Mouse (Mus musculus) hindbrain, embryonic 11.5 days (tissue): ENCODE measurements around the gene Phc2. TPM values are rescaled to one million over a fixed set of nuclear protein-coding genes. Genes with fewer than 3 reads are reported as not detected.

ENCODE experiments used
- ATAC-seq: fragments of 200-750 bp; cut with Nextera tagmentation; 2 replicates; pipeline ENCODE4 v1.8.0; 2017; ENCODE audit warnings: mild to moderate bottlenecking, moderate TSS enrichment, moderate library complexity; ENCODE audit not compliant: low FRiP score
- DNase-seq: peaks from one replicate; pipeline ENCODE4 v3.0.0-alpha.2; 2015; ENCODE audit warnings: low spot score
- H3K27ac ChIP-seq: fragments of 300-500 bp; sonication (generic); 2 replicates; pipeline ENCODE4 v1.5.1; 2014; ENCODE audit warnings: mild to moderate bottlenecking, low read depth, low read length
- H3K27me3 ChIP-seq: fragments of 300-500 bp; sonication (generic); 2 replicates; pipeline ENCODE4 v1.6.1; 2014; ENCODE audit warnings: mild to moderate bottlenecking, low read length, moderate library complexity, mixed read lengths; ENCODE audit not compliant: control insufficient read depth, insufficient read depth
- H3K36me3 ChIP-seq: fragments of 300-500 bp; sonication (generic); 2 replicates; pipeline ENCODE4 v1.6.1; 2014; ENCODE audit warnings: mild to moderate bottlenecking, low read length, moderate library complexity, mixed read lengths; ENCODE audit not compliant: control insufficient read depth, insufficient read depth
- H3K4me1 ChIP-seq: fragments of 300-500 bp; sonication (generic); replicated peaks from 2 replicates; pipeline ENCODE4 v1.6.1; 2014; ENCODE audit warnings: low read length, mixed read lengths; ENCODE audit not compliant: control insufficient read depth, insufficient read depth
- H3K4me2 ChIP-seq: fragments of 300-500 bp; sonication (generic); replicated peaks from 2 replicates; pipeline ENCODE4 v1.6.1; 2014; ENCODE audit warnings: mild to moderate bottlenecking, low read depth, low read length
- H3K4me3 ChIP-seq: fragments of 300-500 bp; sonication (generic); 2 replicates; pipeline ENCODE4 v1.5.1; 2014; ENCODE audit warnings: low read depth, low read length
- H3K9ac ChIP-seq: fragments of 300-500 bp; sonication (generic); 2 replicates; pipeline ENCODE4 v1.6.1; 2014; ENCODE audit warnings: low read depth, low read length
- H3K9me3 ChIP-seq: fragments of 300-500 bp; sonication (generic); 2 replicates; pipeline ENCODE4 v1.6.1; 2016; ENCODE audit warnings: low read length; ENCODE audit not compliant: control insufficient read depth
- WGBS: fragments of 180-500 bp; shearing (Covaris S2); extraction: QIAGEN DNeasy Blood & Tissue Kit; methylation state at CpG from one replicate; pipeline ENCODE4 v1.1.7; 2014; 5-methylcytosine and 5-hydroxymethylcytosine counted together
- polyA plus RNA-seq: library from polyadenylated mRNA; unstranded; fragments of >200 nt; fragmentation: Nextera tagmentation; extraction: Ambion mirVana; gene quantifications from 2 replicates; pipeline ENCODE4 v1.2.1, GENCODE M21; 2014

Gene Phc2
- polyA plus RNA-seq, 1 experiment from 2014 or later, result 46.8 TPM

DNA sequence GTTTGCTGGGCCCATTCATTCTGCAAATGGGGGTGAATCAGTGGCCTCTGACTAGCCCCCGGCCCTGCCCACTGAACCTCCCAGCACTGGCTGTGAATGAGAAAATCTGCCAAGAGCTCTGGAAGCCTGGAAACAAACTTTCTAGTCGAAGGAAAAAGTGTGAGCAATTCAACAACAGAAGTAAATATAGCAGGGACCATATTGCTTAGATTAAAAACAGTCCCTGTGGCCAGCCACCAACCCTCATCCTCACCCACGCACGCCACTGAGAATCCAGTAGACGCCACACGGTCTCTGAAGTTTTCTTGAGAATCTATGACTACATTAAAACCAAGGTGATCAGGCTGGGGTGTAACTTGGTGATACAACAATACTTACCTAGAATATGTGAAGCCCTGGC lies 58.4 kb downstream of the Phc2 start:
- Histone ChIP-seq H3K27ac (no peak overlapping the region), H3K4me2 (no peak overlapping the region), H3K9me3 (no peaks in the 10 kb centered on the region), H3K4me3 (no peak overlapping the region), H3K4me1 (peaks cover 31% of the 10 kb centered on the region), H3K9ac (no peak overlapping the region), H3K36me3 (no peaks in the 10 kb centered on the region), H3K27me3 (no peaks in the 10 kb centered on the region; the same call in 1 of the 2 replicates)
- WGBS, result 77% methylated on average over 6 of the region's 6 CpGs
- DNase-seq, result no peak
- ATAC-seq, result no peak

DNA sequence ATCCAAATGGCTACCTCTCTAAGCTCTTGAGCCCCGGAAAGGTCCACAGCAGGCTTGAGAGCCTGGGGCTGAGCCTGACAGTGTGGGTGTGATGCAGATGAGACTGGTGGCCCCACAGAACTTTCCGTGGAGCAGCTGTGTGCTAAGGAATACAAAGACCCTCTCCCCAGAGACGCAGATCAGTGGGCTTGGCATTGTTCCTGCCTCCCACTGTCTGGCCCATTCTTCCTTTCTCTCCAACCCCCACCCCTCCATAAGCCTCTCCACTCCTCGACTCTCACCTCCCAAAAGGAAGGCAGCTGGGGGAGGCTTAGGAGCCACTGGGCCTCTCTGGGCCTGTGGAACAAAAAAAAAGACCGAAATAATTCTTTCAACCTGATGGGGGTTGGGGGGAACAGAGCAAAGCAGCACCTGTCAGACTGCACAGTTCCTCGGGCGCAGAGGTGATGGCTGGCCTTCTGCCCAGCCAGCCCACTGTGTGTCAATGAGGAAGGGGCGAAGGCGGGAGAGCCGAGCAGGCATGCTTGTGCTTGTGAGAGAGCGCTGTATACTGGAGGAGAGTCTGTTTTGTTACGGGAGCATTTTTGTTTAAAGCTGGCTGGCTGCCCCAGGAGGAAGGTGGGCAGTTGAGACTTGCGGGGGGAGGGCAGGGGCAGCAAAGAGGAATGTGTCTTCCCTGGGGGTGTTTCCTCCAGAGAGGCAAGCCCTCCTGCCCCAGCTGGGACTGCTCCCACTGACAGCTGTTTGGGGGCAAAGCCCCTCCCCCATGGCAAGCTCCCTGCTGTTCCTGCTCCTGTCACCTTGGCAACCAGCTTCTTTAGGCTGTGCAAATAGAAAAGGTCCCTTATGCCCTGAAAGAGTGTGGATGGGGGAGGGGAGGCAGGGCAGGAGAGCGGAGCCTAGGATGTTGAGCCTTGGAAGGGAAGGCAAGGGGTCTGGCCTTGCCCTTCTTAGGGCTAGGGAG lies 61.0 kb downstream of the Phc2 start:
- peaks cover 39% of the 10 kb centered on the region for H3K4me1 ChIP-seq
- no peak overlapping the region for H3K4me3 ChIP-seq
- no peaks in the 10 kb centered on the region for H3K27me3 ChIP-seq
- H3K9me3 ChIP-seq, result no peaks in the 10 kb centered on the region
- H3K36me3 ChIP-seq, result no peaks in the 10 kb centered on the region
- peak; percentile 95 for DNase-seq
- H3K9ac ChIP-seq, result peak overlapping the region; percentile 55
- peak; percentile 88 for ATAC-seq
- H3K4me2 ChIP-seq, result peak overlapping the region; percentile 32
- 2% methylated on average over 14 of the region's 14 CpGs for WGBS
- peak overlapping the region; percentile 99 for H3K27ac ChIP-seq

DNA sequence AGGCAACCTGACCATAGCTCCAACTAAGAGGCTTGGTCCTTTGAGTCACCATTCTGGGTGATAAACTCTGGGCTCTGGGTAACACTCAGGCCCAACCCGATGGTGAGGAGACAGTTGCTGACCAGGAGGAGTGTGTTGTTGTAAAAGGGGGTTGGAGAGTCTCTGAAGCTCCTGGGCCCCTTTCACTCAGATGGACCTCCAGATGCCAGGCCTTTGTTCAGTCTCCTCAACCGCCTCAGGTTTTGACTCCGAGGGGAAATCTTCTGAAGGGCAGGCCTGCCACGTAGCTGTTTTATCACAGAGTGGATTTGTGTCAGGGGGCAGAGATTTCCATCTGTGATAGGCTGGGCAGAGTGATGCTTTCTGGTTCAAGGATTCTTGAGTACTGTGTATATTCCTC lies 61.8 kb downstream of the Phc2 start:
- Histone ChIP-seq H3K9me3 (no peaks in the 10 kb centered on the region), H3K27me3 (no peaks in the 10 kb centered on the region), H3K4me1 (peaks cover 41% of the 10 kb centered on the region), H3K36me3 (no peaks in the 10 kb centered on the region), H3K9ac (peak overlapping the region; percentile 55), H3K4me2 (peak overlapping the region; percentile 32), H3K27ac (peak overlapping the region; percentile 99), H3K4me3 (no peak overlapping the region)
- ATAC-seq (peak; percentile 16; the same call in 1 of the 2 replicates), DNase-seq (peak; percentile 61)
- 4% methylated on average over 4 of the region's 4 CpGs for WGBS

DNA sequence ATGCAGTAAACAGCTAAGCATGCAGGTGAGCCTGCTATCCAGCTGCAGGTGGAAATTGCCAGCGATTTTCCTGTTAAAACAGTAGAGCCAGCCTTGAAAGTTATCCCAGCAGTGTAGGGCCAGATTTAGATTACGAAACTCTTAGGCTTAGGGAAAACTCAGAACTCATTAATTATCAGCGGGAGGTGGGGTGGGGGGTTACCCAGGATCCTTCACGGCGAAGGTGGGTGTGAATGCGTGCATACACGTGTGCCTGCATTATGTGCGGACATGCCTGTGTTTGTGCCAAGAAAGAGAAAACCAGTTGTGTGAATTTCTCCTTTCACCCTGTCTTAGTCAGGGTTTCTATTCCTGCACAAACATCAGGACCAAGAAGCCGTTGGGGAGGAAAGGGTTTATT lies 62.2 kb downstream of the Phc2 start:
- peaks cover 40% of the 10 kb centered on the region for H3K4me1 ChIP-seq
- no peak for ATAC-seq
- H3K9me3 ChIP-seq, result no peaks in the 10 kb centered on the region
- H3K27me3 ChIP-seq, result no peaks in the 10 kb centered on the region
- H3K27ac ChIP-seq, result peak overlapping the region; percentile 99
- H3K4me2 ChIP-seq, result no peak overlapping the region
- WGBS, result 48% methylated on average over 9 of the region's 9 CpGs
- DNase-seq, result no peak
- no peaks in the 10 kb centered on the region for H3K36me3 ChIP-seq
- H3K9ac ChIP-seq, result peak overlapping the region; percentile 55
- no peak overlapping the region for H3K4me3 ChIP-seq

DNA sequence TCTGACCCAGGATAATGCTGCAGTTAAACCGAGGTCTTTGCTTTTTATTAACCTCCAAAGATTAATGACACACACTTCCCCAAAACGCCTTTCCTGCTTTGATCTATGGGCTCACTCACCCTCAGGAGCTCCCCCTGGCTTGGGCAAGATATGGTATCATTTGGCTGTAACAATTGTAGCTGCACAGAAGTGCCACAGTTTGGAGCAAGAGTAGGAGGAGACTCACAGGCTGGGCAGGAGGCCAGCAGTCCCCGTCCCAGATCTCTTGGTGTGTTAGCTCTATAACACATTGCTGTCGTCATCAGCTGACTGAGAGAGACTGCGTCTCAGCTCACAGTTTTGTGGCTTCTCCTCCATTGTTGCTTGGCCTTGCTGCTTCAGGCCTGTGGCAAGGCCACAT lies 65.6 kb downstream of the Phc2 start:
- Histone ChIP-seq H3K4me2 (no peak overlapping the region), H3K27ac (peak overlapping the region; percentile 70), H3K4me3 (no peak overlapping the region), H3K4me1 (peaks cover 29% of the 10 kb centered on the region), H3K9ac (no peak overlapping the region), H3K36me3 (no peaks in the 10 kb centered on the region), H3K9me3 (no peaks in the 10 kb centered on the region), H3K27me3 (0 out of 2 replicates have a peak, but pooled peaks cover 2% of the 10 kb centered on the region)
- DNase-seq, result peak; percentile 49
- no peak for ATAC-seq
- 21% methylated on average over 5 of the region's 5 CpGs for WGBS

- Histone ChIP-seq H3K36me3 (no peaks in the 10 kb centered on the region), H3K9me3 (no peaks in the 10 kb centered on the region), H3K27ac (no peak overlapping the region), H3K4me1 (peaks cover 25% of the 10 kb centered on the region), H3K4me2 (no peak overlapping the region), H3K9ac (no peak overlapping the region), H3K27me3 (0 out of 2 replicates have a peak, but pooled peaks cover 2% of the 10 kb centered on the region), H3K4me3 (no peak overlapping the region)
- ATAC-seq (no peak), DNase-seq (no peak)
- 61% methylated on average over 9 of the region's 9 CpGs for WGBS
These were observed 66.7 kb downstream of the Phc2 start for GRCm38 (mm10) chr4:128721061-128721648.

GRCm38 (mm10) chr4:128721761-128722160 lies 67.3 kb downstream of the Phc2 start:
- DNase-seq (no peak), ATAC-seq (no peak)
- WGBS, result 79% methylated on average over 4 of the region's 4 CpGs
- H3K4me1 ChIP-seq, result peaks cover 19% of the 10 kb centered on the region
- H3K27ac ChIP-seq, result no peak overlapping the region
- no peak overlapping the region for H3K4me2 ChIP-seq
- H3K9ac ChIP-seq, result no peak overlapping the region
- H3K27me3 ChIP-seq, result 0 out of 2 replicates have a peak, but pooled peaks cover 2% of the 10 kb centered on the region
- no peaks in the 10 kb centered on the region for H3K9me3 ChIP-seq
- H3K36me3 ChIP-seq, result no peaks in the 10 kb centered on the region
- no peak overlapping the region for H3K4me3 ChIP-seq

DNA sequence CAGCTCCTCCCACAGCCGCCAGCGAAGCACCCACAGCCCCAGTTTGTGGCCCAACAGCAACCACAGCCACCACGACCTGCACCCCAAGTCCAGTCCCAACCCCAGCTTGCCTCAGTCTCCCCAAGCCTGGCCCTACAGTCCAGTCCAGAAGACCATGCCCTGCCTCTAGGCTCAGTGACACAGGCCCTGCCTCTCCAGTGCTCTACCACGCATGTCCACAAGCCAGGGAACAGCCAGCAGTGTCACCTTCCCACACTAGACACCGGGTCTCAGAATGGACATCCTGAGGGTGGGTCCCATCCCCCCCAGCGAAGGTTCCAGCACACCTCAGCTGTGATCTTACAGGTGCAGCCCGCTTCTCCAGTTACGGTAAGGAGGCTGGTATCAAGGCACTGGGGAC lies 68.4 kb downstream of the Phc2 start:
- WGBS, result 80% methylated on average over 8 of the region's 8 CpGs
- H3K9ac ChIP-seq, result no peak overlapping the region
- no peaks in the 10 kb centered on the region for H3K36me3 ChIP-seq
- ATAC-seq, result no peak
- 0 out of 2 replicates have a peak, but pooled peaks cover 2% of the 10 kb centered on the region for H3K27me3 ChIP-seq
- peaks cover 21% of the 10 kb centered on the region for H3K4me1 ChIP-seq
- no peak overlapping the region for H3K4me3 ChIP-seq
- H3K4me2 ChIP-seq, result no peak overlapping the region
- no peaks in the 10 kb centered on the region for H3K9me3 ChIP-seq
- H3K27ac ChIP-seq, result no peak overlapping the region
- no peak for DNase-seq
